Mouse (Mus musculus) hindbrain, embryonic 12.5 days (tissue): ENCODE data around the gene Gpr33. TPM values are rescaled to one million over a fixed set of nuclear protein-coding genes. Genes with fewer than 3 reads are reported as not detected.

Experiments used
- ATAC-seq: fragments of 200-750 bp; cut with Nextera tagmentation; 2 replicates; pipeline ENCODE4 v1.8.0; 2017; ENCODE audit warnings: moderate TSS enrichment; ENCODE audit not compliant: low FRiP score
- H3K27ac ChIP-seq: fragments of 300-500 bp; sonication (generic); 2 replicates; pipeline ENCODE4 v1.5.1; 2016; ENCODE audit warnings: mild to moderate bottlenecking
- H3K27me3 ChIP-seq: fragments of 300-500 bp; sonication (generic); 2 replicates; pipeline ENCODE4 v1.6.1; 2016; ENCODE audit warnings: mild to moderate bottlenecking
- H3K36me3 ChIP-seq: fragments of 300-500 bp; sonication (generic); 2 replicates; pipeline ENCODE4 v1.6.1; 2016; ENCODE audit warnings: mild to moderate bottlenecking
- H3K4me1 ChIP-seq: fragments of 300-500 bp; sonication (generic); 2 replicates; pipeline ENCODE4 v1.6.1; 2016
- H3K4me2 ChIP-seq: fragments of 300-500 bp; sonication (generic); replicated peaks from 2 replicates; pipeline ENCODE4 v1.6.1; 2016; ENCODE audit warnings: mild to moderate bottlenecking
- H3K4me3 ChIP-seq: fragments of 300-500 bp; sonication (generic); 2 replicates; pipeline ENCODE4 v1.5.1; 2016; ENCODE audit warnings: mild to moderate bottlenecking
- H3K9ac ChIP-seq: fragments of 300-500 bp; sonication (generic); 2 replicates; pipeline ENCODE4 v1.6.1; 2016; ENCODE audit warnings: mild to moderate bottlenecking, moderate library complexity
- H3K9me3 ChIP-seq: fragments of 300-500 bp; sonication (generic); replicated peaks from 2 replicates; pipeline ENCODE4 v1.6.1; 2016; ENCODE audit warnings: mild to moderate bottlenecking
- WGBS: fragments of 180-500 bp; shearing (Covaris S2); methylation state at CpG from one replicate; pipeline ENCODE4 v1.1.7; 2016; 5-methylcytosine and 5-hydroxymethylcytosine counted together
- polyA plus RNA-seq: library from polyadenylated mRNA; unstranded; fragments of >200 nt; fragmentation: Nextera tagmentation; extraction: Ambion mirVana; gene quantifications from 2 replicates; pipeline ENCODE4 v1.2.1, GENCODE M21; 2016

Gene Gpr33
- polyA plus RNA-seq, 1 experiment from 2014 or later, result not detected

GRCm38 (mm10) chr12:51974381-51974780, 53.5 kb downstream of the Gpr33 start:
- no peak overlapping the region for H3K4me2 ChIP-seq
- no peak overlapping the region for H3K4me3 ChIP-seq
- no peaks in the 10 kb centered on the region for H3K27me3 ChIP-seq
- ATAC-seq, result no peak
- WGBS, result 89% methylated on average over 1 of the region's 1 CpGs
- H3K27ac ChIP-seq, result no peak overlapping the region
- H3K9me3 ChIP-seq, result no peaks in the 10 kb centered on the region
- H3K9ac ChIP-seq, result no peak overlapping the region
- no peaks in the 10 kb centered on the region for H3K36me3 ChIP-seq
- H3K4me1 ChIP-seq, result peaks cover 4% of the 10 kb centered on the region; the same call in 1 of the 2 replicates

Other genes with a start within 250 kb of the Gpr33 start
- gene Hectd1, start 198.5 kb downstream of the Gpr33 start, polyA plus RNA-seq, result 40.9 and 42.8 TPM in 2 replicates
- gene Heatr5a, start 56.7 kb downstream of the Gpr33 start, polyA plus RNA-seq, result 12.7 and 12.9 TPM in 2 replicates
- gene Dtd2, start 21.6 kb downstream of the Gpr33 start, polyA plus RNA-seq, result 17.2 and 18.0 TPM in 2 replicates
- 10.9 TPM in 2 replicates for gene Nubpl, start 69.7 kb upstream of the Gpr33 start, polyA plus RNA-seq